Mouse (Mus musculus) granulocyte monocyte progenitor cell, adult 5-6 weeks (primary cell): ENCODE data around the gene Olfr325. TPM values are rescaled to one million over a fixed set of nuclear protein-coding genes. Genes with fewer than 3 reads are reported as not detected.
A peak's percentile ranks its signal among the peaks of the same experiment; 100 is the strongest.

ENCODE experiments used
- ATAC-seq: replicated peaks from 2 replicates; pipeline ENCODE4 v1.8.0; 2016; ENCODE audit warnings: mild to moderate bottlenecking, moderate TSS enrichment, inconsistent platforms; ENCODE audit not compliant: poor library complexity, severe bottlenecking
- total RNA-seq, 2 experiments: library from RNA; stranded (forward) in 1 of 2; stranded (reverse) in 1 of 2; fragments of 200-712, 200-1000 nt in 1 of 2; fragments of >200 nt in 1 of 2; fragmentation: Nextera tagmentation in 1 of 2; gene quantifications; 2 replicates each; pipeline ENCODE4 v1.2.3; 2014 to 2017

Olfr325 gene
- total RNA-seq, 2 experiments from 2014 or later = not detected

DNA sequence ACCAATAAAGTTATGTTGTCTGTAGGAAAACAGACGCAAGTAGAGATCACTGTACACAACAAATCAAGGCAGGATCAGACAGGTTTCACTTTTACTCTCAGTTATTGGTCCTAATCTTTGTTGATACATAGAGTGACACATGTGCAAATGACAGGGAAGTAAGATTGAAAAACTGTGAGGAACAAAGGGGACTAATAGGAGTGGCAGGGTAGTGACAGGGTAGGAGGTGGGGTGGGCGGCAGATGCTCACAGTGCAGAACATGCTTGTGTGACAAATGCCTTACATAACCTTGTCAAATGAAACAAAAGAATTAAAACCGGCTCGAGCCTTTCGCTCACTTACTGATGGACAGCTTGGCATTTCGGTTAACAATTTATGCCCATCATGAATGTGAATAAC is 41.3 kb downstream of the Olfr325 start:
- no peak for ATAC-seq

- peak; percentile 52; the same call in 1 of the 2 replicates for ATAC-seq
Observed at GRCm38 (mm10) chr11:58626146-58626545, 48.6 kb downstream of the Olfr325 start.

DNA sequence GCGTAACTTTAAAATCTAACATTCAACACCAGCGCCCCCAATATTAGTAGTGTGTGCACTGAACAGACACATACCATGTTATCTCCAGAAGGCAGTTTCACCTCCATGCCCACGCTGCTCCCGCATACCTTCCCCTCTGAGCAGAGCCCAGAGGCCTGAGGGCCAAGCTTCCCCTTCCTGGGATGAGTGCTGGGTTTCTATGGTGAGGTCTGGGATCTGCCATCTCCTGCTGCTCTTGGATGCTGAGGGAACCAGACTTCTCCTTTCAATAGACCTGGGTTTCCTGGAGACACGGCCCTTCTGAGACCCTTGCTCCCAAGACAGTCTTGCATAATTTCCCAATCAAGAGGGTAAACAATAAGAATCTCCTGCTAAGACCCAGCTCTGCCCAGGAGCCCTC is 52.9 kb downstream of the Olfr325 start, which contains the start of gene Olfr323:
Gene Olfr323 (minus strand): TSS at position 101 of the 400 bp plus-strand sequence.
- no peak for ATAC-seq

Other genes with a start within 250 kb of the Olfr325 start
- 10.9 and 19.5 TPM in 2 replicates for gene Zfp672, start 247.4 kb upstream of the Olfr325 start, total RNA-seq (2014; fragmentation: Nextera tagmentation)
- gene Zfp672, start 247.4 kb upstream of the Olfr325 start, total RNA-seq (2017) = 22.6 and 26.4 TPM in 2 replicates
- gene Sh3bp5l, start 247.0 kb upstream of the Olfr325 start, total RNA-seq (2014; fragmentation: Nextera tagmentation) = 4.5 and 10.7 TPM in 2 replicates
- 10.3 and 17.8 TPM in 2 replicates for gene Sh3bp5l, start 247.0 kb upstream of the Olfr325 start, total RNA-seq (2017)
- not detected in 2 replicates for gene Lypd8, start 198.7 kb upstream of the Olfr325 start, total RNA-seq (2014; fragmentation: Nextera tagmentation)
- gene Lypd8, start 198.7 kb upstream of the Olfr325 start, total RNA-seq (2017) = not detected in 2 replicates
- gene 1810065E05Rik, start 156.6 kb upstream of the Olfr325 start, total RNA-seq (2014; fragmentation: Nextera tagmentation) = not detected in 2 replicates
- not detected in 2 replicates for gene 1810065E05Rik, start 156.6 kb upstream of the Olfr325 start, total RNA-seq (2017)
- gene Gm12253, start 145.2 kb upstream of the Olfr325 start, total RNA-seq (2014; fragmentation: Nextera tagmentation) = not detected in 2 replicates
- not detected in 2 replicates for gene Gm12253, start 145.2 kb upstream of the Olfr325 start, total RNA-seq (2017)
- gene Lypd9, start 124.8 kb upstream of the Olfr325 start, total RNA-seq (2014; fragmentation: Nextera tagmentation) = not detected in 2 replicates
- gene Lypd9, start 124.8 kb upstream of the Olfr325 start, total RNA-seq (2017) = not detected in 2 replicates
- not detected in 2 replicates for gene Olfr30, start 115.5 kb upstream of the Olfr325 start, total RNA-seq (2014; fragmentation: Nextera tagmentation)
- not detected in 2 replicates for gene Olfr30, start 115.5 kb upstream of the Olfr325 start, total RNA-seq (2017)
- gene Olfr332, start 85.2 kb upstream of the Olfr325 start, total RNA-seq (2014; fragmentation: Nextera tagmentation) = not detected in 2 replicates
- not detected in 2 replicates for gene Olfr332, start 85.2 kb upstream of the Olfr325 start, total RNA-seq (2017)
- not detected in 2 replicates for gene Olfr331, start 75.2 kb upstream of the Olfr325 start, total RNA-seq (2014; fragmentation: Nextera tagmentation)
- not detected in 2 replicates for gene Olfr331, start 75.2 kb upstream of the Olfr325 start, total RNA-seq (2017)
- gene Olfr330, start 42.9 kb upstream of the Olfr325 start, total RNA-seq (2014; fragmentation: Nextera tagmentation) = not detected in 2 replicates
- not detected in 2 replicates for gene Olfr330, start 42.9 kb upstream of the Olfr325 start, total RNA-seq (2017)
- not detected in 2 replicates for gene Olfr329-ps, start 31.3 kb upstream of the Olfr325 start, total RNA-seq (2014; fragmentation: Nextera tagmentation)
- gene Olfr329-ps, start 31.3 kb upstream of the Olfr325 start, total RNA-seq (2017) = not detected in 2 replicates
- not detected in 2 replicates for gene Olfr328, start 22.1 kb upstream of the Olfr325 start, total RNA-seq (2014; fragmentation: Nextera tagmentation)
- not detected in 2 replicates for gene Olfr328, start 22.1 kb upstream of the Olfr325 start, total RNA-seq (2017)
- not detected in 2 replicates for gene Olfr224, start 7.2 kb upstream of the Olfr325 start, total RNA-seq (2014; fragmentation: Nextera tagmentation)
- not detected in 2 replicates for gene Olfr224, start 7.2 kb upstream of the Olfr325 start, total RNA-seq (2017)
- not detected in 2 replicates for gene Olfr324, start 17.4 kb downstream of the Olfr325 start, total RNA-seq (2014; fragmentation: Nextera tagmentation)
- gene Olfr324, start 17.4 kb downstream of the Olfr325 start, total RNA-seq (2017) = not detected in 2 replicates
- gene 2210407C18Rik, start 38.3 kb downstream of the Olfr325 start, total RNA-seq (2014; fragmentation: Nextera tagmentation) = not detected in 2 replicates
- not detected in 2 replicates for gene 2210407C18Rik, start 38.3 kb downstream of the Olfr325 start, total RNA-seq (2017)
- not detected in 2 replicates for gene Olfr323, start 52.8 kb downstream of the Olfr325 start, total RNA-seq (2014; fragmentation: Nextera tagmentation)
- gene Olfr323, start 52.8 kb downstream of the Olfr325 start, total RNA-seq (2017) = not detected in 2 replicates
- 1.4 and 1.6 TPM in 2 replicates for gene Trim58, start 62.7 kb downstream of the Olfr325 start, total RNA-seq (2014; fragmentation: Nextera tagmentation)
- 0.31 and 0.56 TPM in 2 replicates for gene Trim58, start 62.7 kb downstream of the Olfr325 start, total RNA-seq (2017)
- not detected in 2 replicates for gene Olfr322, start 81.1 kb downstream of the Olfr325 start, total RNA-seq (2014; fragmentation: Nextera tagmentation)
- not detected in 2 replicates for gene Olfr322, start 81.1 kb downstream of the Olfr325 start, total RNA-seq (2017)
- not detected in 2 replicates for gene Olfr320, start 103.4 kb downstream of the Olfr325 start, total RNA-seq (2014; fragmentation: Nextera tagmentation)
- gene Olfr320, start 103.4 kb downstream of the Olfr325 start, total RNA-seq (2017) = not detected in 2 replicates
- not detected in 2 replicates for gene Olfr319, start 121.4 kb downstream of the Olfr325 start, total RNA-seq (2014; fragmentation: Nextera tagmentation)
- not detected in 2 replicates for gene Olfr319, start 121.4 kb downstream of the Olfr325 start, total RNA-seq (2017)
- not detected in 2 replicates for gene Olfr318, start 146.3 kb downstream of the Olfr325 start, total RNA-seq (2014; fragmentation: Nextera tagmentation)
- gene Olfr318, start 146.3 kb downstream of the Olfr325 start, total RNA-seq (2017) = not detected in 2 replicates
- not detected in 2 replicates for gene Olfr317, start 161.5 kb downstream of the Olfr325 start, total RNA-seq (2014; fragmentation: Nextera tagmentation)
- not detected in 2 replicates for gene Olfr317, start 161.5 kb downstream of the Olfr325 start, total RNA-seq (2017)
- not detected in 2 replicates for gene Olfr316, start 175.0 kb downstream of the Olfr325 start, total RNA-seq (2014; fragmentation: Nextera tagmentation)
- gene Olfr316, start 175.0 kb downstream of the Olfr325 start, total RNA-seq (2017) = not detected in 2 replicates
- gene Olfr315, start 195.5 kb downstream of the Olfr325 start, total RNA-seq (2014; fragmentation: Nextera tagmentation) = not detected in 2 replicates
- gene Olfr315, start 195.5 kb downstream of the Olfr325 start, total RNA-seq (2017) = not detected in 2 replicates
- not detected in 2 replicates for gene Olfr314, start 205.2 kb downstream of the Olfr325 start, total RNA-seq (2014; fragmentation: Nextera tagmentation)
- not detected in 2 replicates for gene Olfr314, start 205.2 kb downstream of the Olfr325 start, total RNA-seq (2017)
- not detected in 2 replicates for gene Fam183b, start 224.2 kb downstream of the Olfr325 start, total RNA-seq (2014; fragmentation: Nextera tagmentation)
- not detected in 2 replicates for gene Fam183b, start 224.2 kb downstream of the Olfr325 start, total RNA-seq (2017)
- gene Olfr313, start 237.3 kb downstream of the Olfr325 start, total RNA-seq (2014; fragmentation: Nextera tagmentation) = not detected in 2 replicates
- gene Olfr313, start 237.3 kb downstream of the Olfr325 start, total RNA-seq (2017) = not detected in 2 replicates